Mouse (Mus musculus): Measurements from ENCODE around the gene Slc36a3. TPM values are rescaled to one million over a fixed set of nuclear protein-coding genes. Genes with fewer than 3 reads are reported as not detected.
"Not testable (repeated sequence)": the region's sequence is repeated elsewhere in the genome, so short reads cannot be mapped to it uniquely, and the experiment has no call there.

Gene Slc36a3
- polyA plus RNA-seq, 2 experiments, result not detected

DNA sequence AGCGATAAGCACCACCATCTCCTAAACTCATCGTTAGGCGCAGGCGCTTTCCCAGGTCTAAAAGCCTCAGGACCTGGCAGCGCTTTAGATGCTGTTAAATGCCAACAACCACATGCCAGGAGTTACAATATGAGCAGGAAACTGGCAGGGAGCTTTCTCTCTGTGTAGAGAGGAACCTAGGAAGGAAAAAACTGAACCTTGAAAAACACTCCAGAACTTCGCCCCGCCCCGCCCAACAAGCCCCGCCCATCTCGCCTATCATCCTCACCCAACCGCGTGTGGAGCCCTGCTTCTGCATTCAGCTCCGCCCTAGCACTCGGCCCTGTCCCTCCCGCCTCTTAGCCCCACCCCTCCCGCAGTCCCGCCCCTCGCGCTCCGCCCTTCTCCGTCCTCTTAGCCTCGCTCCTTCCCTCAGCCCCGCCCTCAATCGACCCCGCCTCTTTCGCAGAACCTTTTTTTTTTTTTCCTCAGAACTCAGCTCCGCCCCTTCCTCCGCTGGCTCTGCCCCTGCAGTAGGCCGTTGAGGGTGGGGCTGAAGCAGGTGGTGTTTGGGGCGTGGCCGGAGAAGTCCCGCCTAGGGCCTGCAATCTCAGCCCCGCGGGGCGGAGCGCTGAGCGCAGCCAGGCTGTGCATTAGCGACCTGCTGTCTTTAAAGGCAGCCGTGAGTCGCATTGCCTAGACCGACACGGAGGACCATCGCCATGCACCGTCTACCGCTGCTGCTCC lies 53.9 kb downstream of the Slc36a3 start, which contains the start of gene Gm2a:
Gm2a (plus strand) TSS at position 653 of the 726 bp plus-strand sequence.
- Histone ChIP-seq H3K27ac (replicated peaks; ENCODE audit: low read depth, low read length) (peak within 1 kb of the TSS; percentile 58), H3K4me2 (replicated peaks; ENCODE audit: low read depth, low read length, severe bottlenecking) (peak within 1 kb of the TSS; percentile 58), H3K9me3 (ENCODE audit: control insufficient read depth, low read length) (no peaks in the 10 kb centered on the region), H3K36me3 (ENCODE audit: control insufficient read depth, insufficient read depth, low read length) (no peaks in the 10 kb centered on the region), H3K4me3 (replicated peaks; ENCODE audit: low read length) (peak within 1 kb of the TSS; percentile 53), H3K4me1 (ENCODE audit: control insufficient read depth, insufficient read depth, low read length) (no peaks in the 10 kb centered on the region), H3K9ac (ENCODE audit: low read depth, low read length, severe bottlenecking) (peak within 1 kb of the TSS; percentile 62), H3K27me3 (ENCODE audit: control insufficient read depth, insufficient read depth, low read length) (no peaks in the 10 kb centered on the region)
- 0 out of 2 replicates have a peak, but pooled peaks have one; percentile 63 for TF ChIP-seq POLR2A (IDR thresholded peaks at IDR 0.05; ENCODE audit: borderline replicate concordance, extremely low read depth, insufficient read depth, insufficient read length)
- 2% methylated on average over 41 of the region's 45 CpGs for WGBS
- DNase-seq (ENCODE audit: low spot score) (peak; percentile 96), ATAC-seq (ENCODE audit: low FRiP score, low read depth) (peak; percentile 98)

DNA sequence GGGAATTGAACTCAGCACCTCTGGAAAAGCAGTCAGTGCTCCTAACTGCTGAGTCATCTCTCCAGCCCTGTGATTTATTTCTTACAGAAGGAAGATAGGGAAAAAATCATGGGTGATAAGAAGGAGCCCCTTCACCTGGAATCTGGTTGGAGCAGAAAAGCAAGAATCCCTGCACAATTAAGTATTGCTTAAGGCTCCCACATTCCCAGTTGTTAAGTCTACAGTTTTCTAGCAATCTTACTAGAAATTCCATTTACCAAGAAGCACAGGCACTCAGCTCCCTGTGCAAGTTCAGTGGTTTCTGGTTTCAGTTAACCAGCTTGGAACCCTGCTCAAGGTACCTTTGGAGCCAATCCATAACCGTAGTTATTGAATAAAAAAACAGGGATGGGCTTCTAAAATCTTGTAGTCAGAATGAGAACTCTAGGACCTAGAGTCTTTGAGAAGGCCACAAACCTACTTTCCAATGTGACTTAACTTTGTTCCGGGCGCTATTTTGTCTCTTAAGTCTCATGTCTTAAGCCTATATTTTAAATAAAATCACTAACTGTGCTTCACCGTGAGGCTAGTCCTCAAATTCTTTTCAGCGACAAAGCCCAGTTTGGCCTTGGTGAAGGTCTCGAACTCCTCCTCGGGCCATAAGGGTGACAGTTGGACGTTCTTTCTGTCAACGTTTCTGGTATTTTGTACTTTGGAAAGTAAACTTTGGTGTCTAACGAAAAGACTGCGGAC lies 54.6 kb downstream of the Slc36a3 start:
- TF ChIP-seq POLR2A (IDR thresholded peaks at IDR 0.05; ENCODE audit: borderline replicate concordance, extremely low read depth, insufficient read depth, insufficient read length), result no peak
- 32% methylated on average over 11 of the region's 11 CpGs for WGBS
- Histone ChIP-seq H3K27me3 (ENCODE audit: control insufficient read depth, insufficient read depth, low read length) (no peaks in the 10 kb centered on the region), H3K9me3 (ENCODE audit: control insufficient read depth, low read length) (no peaks in the 10 kb centered on the region), H3K27ac (replicated peaks; ENCODE audit: low read depth, low read length) (peak overlapping the region; percentile 58), H3K36me3 (ENCODE audit: control insufficient read depth, insufficient read depth, low read length) (no peaks in the 10 kb centered on the region), H3K4me3 (replicated peaks; ENCODE audit: low read length) (peak overlapping the region; percentile 53), H3K4me1 (ENCODE audit: control insufficient read depth, insufficient read depth, low read length) (no peaks in the 10 kb centered on the region), H3K4me2 (replicated peaks; ENCODE audit: low read depth, low read length, severe bottlenecking) (peak overlapping the region; percentile 58), H3K9ac (ENCODE audit: low read depth, low read length, severe bottlenecking) (peak overlapping the region; percentile 29; the same call in 1 of the 2 replicates)
- peak; percentile 30 for DNase-seq (ENCODE audit: low spot score)
- ATAC-seq (ENCODE audit: low FRiP score, low read depth), result no peak

DNA sequence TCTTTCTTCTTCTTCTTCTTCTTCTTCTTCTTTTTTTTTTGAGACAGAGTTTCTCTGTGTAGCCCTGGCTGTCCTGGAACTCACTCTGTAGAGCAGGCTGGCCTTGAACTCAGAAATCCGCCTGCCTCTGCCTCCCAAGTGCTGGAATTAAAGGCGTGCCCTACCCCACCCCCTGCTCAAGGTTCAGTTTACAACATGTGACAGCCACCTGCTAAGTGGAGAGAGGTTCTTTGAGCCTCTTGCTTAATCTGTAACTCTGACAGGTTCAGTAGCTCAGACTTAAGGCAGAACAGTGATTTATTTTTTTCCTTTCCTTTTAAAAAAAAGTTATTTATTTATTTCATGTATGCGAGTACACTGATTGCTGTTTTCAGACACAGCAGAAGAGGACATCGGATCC lies 55.2 kb downstream of the Slc36a3 start:
- not testable (repeated sequence) for H3K27me3 ChIP-seq (ENCODE audit: control insufficient read depth, insufficient read depth, low read length); H3K4me3 ChIP-seq (replicated peaks; ENCODE audit: low read length); DNase-seq (ENCODE audit: low spot score); H3K27ac ChIP-seq (replicated peaks; ENCODE audit: low read depth, low read length); H3K9me3 ChIP-seq (ENCODE audit: control insufficient read depth, low read length); H3K4me1 ChIP-seq (ENCODE audit: control insufficient read depth, insufficient read depth, low read length); H3K36me3 ChIP-seq (ENCODE audit: control insufficient read depth, insufficient read depth, low read length); ATAC-seq (ENCODE audit: low FRiP score, low read depth); H3K4me2 ChIP-seq (replicated peaks; ENCODE audit: low read depth, low read length, severe bottlenecking); H3K9ac ChIP-seq (ENCODE audit: low read depth, low read length, severe bottlenecking)
- WGBS, result 82% methylated on average over 4 of the region's 4 CpGs

DNA sequence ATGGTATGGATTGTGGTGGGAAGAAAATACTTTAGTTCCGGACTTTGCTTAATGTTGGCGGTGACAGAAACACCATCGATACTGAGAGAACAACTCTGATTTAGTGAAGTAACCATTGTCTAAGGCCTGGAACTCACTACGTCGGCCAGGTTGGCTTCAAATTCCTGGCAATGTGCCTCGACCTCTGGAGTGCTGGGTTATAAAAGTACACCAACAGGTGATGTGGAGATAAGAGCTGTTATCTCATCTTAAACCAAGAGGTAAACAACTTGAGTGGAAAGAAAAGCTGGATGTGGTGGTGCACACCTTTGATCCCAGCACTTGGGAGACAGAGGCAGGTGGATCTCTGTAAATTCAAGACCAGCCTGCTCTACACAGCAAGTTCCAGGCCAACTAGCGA lies 58.4 kb downstream of the Slc36a3 start:
- H3K27ac ChIP-seq (replicated peaks; ENCODE audit: low read depth, low read length), result no peak overlapping the region

DNA sequence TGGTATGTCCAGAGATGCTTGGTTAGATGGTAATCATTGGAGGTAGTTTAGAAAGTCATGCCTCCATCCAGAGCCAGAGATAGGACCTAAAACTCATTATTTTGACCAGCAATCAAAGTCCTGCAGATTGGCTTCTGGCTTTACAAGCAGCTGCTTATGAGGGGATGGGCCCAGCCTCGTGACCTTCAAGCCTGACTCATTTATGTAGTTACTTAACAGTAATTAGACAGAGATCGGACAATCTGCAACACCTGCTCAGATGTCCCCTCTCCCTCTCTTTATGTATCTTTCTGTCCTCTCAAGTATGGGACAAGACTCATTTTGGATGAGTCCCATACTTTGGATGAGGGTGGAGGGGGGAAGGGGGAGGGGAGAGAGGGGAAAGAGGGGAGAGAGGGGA lies 61.6 kb downstream of the Slc36a3 start:
- no peak overlapping the region for H3K9ac ChIP-seq (ENCODE audit: low read depth, low read length, severe bottlenecking)
- no peak for TF ChIP-seq POLR2A (IDR thresholded peaks at IDR 0.05; ENCODE audit: borderline replicate concordance, extremely low read depth, insufficient read depth, insufficient read length)
- H3K36me3 ChIP-seq (ENCODE audit: control insufficient read depth, insufficient read depth, low read length), result no peaks in the 10 kb centered on the region
- H3K27ac ChIP-seq (replicated peaks; ENCODE audit: low read depth, low read length), result no peak overlapping the region
- no peaks in the 10 kb centered on the region for H3K4me1 ChIP-seq (ENCODE audit: control insufficient read depth, insufficient read depth, low read length)
- DNase-seq (ENCODE audit: low spot score) (no peak), ATAC-seq (ENCODE audit: low FRiP score, low read depth) (no peak)
- WGBS, result 45% methylated on average over 2 of the region's 2 CpGs
- H3K4me3 ChIP-seq (replicated peaks; ENCODE audit: low read length), result no peak overlapping the region
- no peaks in the 10 kb centered on the region for H3K27me3 ChIP-seq (ENCODE audit: control insufficient read depth, insufficient read depth, low read length)
- no peak overlapping the region for H3K4me2 ChIP-seq (replicated peaks; ENCODE audit: low read depth, low read length, severe bottlenecking)
- no peaks in the 10 kb centered on the region for H3K9me3 ChIP-seq (ENCODE audit: control insufficient read depth, low read length)

More for the DNA sequence above, 58.4 kb downstream of the Slc36a3 start:
- H3K36me3 ChIP-seq (ENCODE audit: control insufficient read depth, insufficient read depth, low read length), result no peaks in the 10 kb centered on the region
- no peaks in the 10 kb centered on the region for H3K27me3 ChIP-seq (ENCODE audit: control insufficient read depth, insufficient read depth, low read length)
- WGBS, result 80% methylated on average over 7 of the region's 7 CpGs
- H3K9ac ChIP-seq (ENCODE audit: low read depth, low read length, severe bottlenecking), result no peak overlapping the region
- no peak for TF ChIP-seq POLR2A (IDR thresholded peaks at IDR 0.05; ENCODE audit: borderline replicate concordance, extremely low read depth, insufficient read depth, insufficient read length)
- DNase-seq (ENCODE audit: low spot score) (no peak), ATAC-seq (ENCODE audit: low FRiP score, low read depth) (no peak)
- H3K4me1 ChIP-seq (ENCODE audit: control insufficient read depth, insufficient read depth, low read length), result no peaks in the 10 kb centered on the region
- H3K9me3 ChIP-seq (ENCODE audit: control insufficient read depth, low read length), result no peaks in the 10 kb centered on the region
- H3K4me2 ChIP-seq (replicated peaks; ENCODE audit: low read depth, low read length, severe bottlenecking), result no peak overlapping the region
- H3K4me3 ChIP-seq (replicated peaks; ENCODE audit: low read length), result no peak overlapping the region

All from limb, embryonic 14.5 days (tissue).